Mouse (Mus musculus) hindbrain, embryonic 16.5 days (tissue): ENCODE data around the gene Lsmem1. TPM values are rescaled to one million over a fixed set of nuclear protein-coding genes. Genes with fewer than 3 reads are reported as not detected.

Experiments
- ATAC-seq: fragments of 200-750 bp; cut with Nextera tagmentation; 2 replicates; pipeline ENCODE4 v1.8.0; 2017; ENCODE audit warnings: moderate TSS enrichment, moderate library complexity
- H3K27ac ChIP-seq: fragments of 300-500 bp; sonication (generic); 2 replicates; pipeline ENCODE4 v1.5.1; 2014; ENCODE audit warnings: low read depth, mild to moderate bottlenecking, control low read depth, low read length, moderate library complexity
- H3K27me3 ChIP-seq: fragments of 300-500 bp; sonication (generic); replicated peaks from 2 replicates; pipeline ENCODE4 v1.6.1; 2014; ENCODE audit warnings: low read length; ENCODE audit not compliant: control insufficient read depth, insufficient read depth
- H3K36me3 ChIP-seq: fragments of 300-500 bp; sonication (generic); 2 replicates; pipeline ENCODE4 v1.6.1; 2014; ENCODE audit warnings: mild to moderate bottlenecking, low read length, moderate library complexity, mixed read lengths; ENCODE audit not compliant: control insufficient read depth, insufficient read depth
- H3K4me1 ChIP-seq: fragments of 300-500 bp; sonication (generic); 2 replicates; pipeline ENCODE4 v1.6.1; 2014; ENCODE audit warnings: low read depth, low read length; ENCODE audit not compliant: control insufficient read depth, insufficient read depth
- H3K4me2 ChIP-seq: fragments of 300-500 bp; sonication (generic); 2 replicates; pipeline ENCODE4 v1.6.1; 2014; ENCODE audit warnings: mild to moderate bottlenecking, low read length, control low read depth, moderate library complexity
- H3K4me3 ChIP-seq: fragments of 300-500 bp; sonication (generic); 2 replicates; pipeline ENCODE4 v1.5.1; 2014; ENCODE audit warnings: mild to moderate bottlenecking, low read length, control low read depth, moderate library complexity
- H3K9ac ChIP-seq: fragments of 300-500 bp; sonication (generic); 2 replicates; pipeline ENCODE4 v1.6.1; 2014; ENCODE audit warnings: low read depth, mild to moderate bottlenecking, control low read depth, low read length, moderate library complexity
- H3K9me3 ChIP-seq: fragments of 300-500 bp; sonication (generic); 2 replicates; pipeline ENCODE4 v1.6.1; 2014; ENCODE audit warnings: mild to moderate bottlenecking, low read length, moderate library complexity; ENCODE audit not compliant: control insufficient read depth
- WGBS: fragments of 180-500 bp; shearing (Covaris S2); extraction: QIAGEN DNeasy Blood & Tissue Kit; methylation state at CpG from one replicate; pipeline ENCODE4 v1.1.7; 2014; 5-methylcytosine and 5-hydroxymethylcytosine counted together
- polyA plus RNA-seq: library from polyadenylated mRNA; unstranded; fragments of >200 nt; fragmentation: Nextera tagmentation; extraction: Ambion mirVana; gene quantifications from 2 replicates; pipeline ENCODE4 v1.2.1, GENCODE M21; 2015

Gene Lsmem1
- polyA plus RNA-seq, 1 experiment from 2014 or later: not detected

DNA sequence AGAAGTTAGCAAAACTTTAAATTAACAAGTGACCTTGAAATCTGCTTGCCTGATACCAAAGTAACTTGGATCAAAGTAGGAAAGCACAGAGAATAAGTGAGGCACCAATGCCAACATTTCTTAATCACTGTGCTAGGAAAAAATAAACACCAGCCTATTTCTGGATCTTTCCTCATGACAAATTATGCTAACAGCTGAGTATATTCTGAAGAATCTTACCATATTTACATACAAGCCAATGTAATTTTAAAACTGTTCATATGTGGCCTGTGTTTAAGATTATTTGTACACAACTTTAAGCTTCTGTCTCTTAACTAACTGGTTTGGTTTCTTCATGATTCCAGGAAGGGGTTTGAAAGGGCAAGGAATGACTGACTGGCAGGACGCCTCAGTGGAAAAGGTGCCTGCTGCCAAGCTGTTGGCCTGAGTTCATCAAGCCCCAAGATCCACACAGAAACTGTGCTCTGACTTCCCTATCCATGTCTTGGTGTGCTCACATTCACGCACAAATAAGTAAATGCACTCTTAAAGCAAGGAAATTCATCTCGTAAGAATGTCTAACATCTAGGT lies 20.8 kb upstream of the Lsmem1 start:
- WGBS: 37% methylated on average over 3 of the region's 3 CpGs
- Histone ChIP-seq H3K4me3 (peak overlapping the region; percentile 20; the same call in 1 of the 2 replicates), H3K36me3 (peaks cover 11% of the 10 kb centered on the region; the same call in 1 of the 2 replicates), H3K4me2 (peak overlapping the region; percentile 70), H3K4me1 (peaks cover 19% of the 10 kb centered on the region), H3K9me3 (no peaks in the 10 kb centered on the region), H3K27ac (peak overlapping the region; percentile 29; the same call in 1 of the 2 replicates), H3K27me3 (no peaks in the 10 kb centered on the region), H3K9ac (peak overlapping the region; percentile 27; the same call in 1 of the 2 replicates)
- no peak for ATAC-seq

DNA sequence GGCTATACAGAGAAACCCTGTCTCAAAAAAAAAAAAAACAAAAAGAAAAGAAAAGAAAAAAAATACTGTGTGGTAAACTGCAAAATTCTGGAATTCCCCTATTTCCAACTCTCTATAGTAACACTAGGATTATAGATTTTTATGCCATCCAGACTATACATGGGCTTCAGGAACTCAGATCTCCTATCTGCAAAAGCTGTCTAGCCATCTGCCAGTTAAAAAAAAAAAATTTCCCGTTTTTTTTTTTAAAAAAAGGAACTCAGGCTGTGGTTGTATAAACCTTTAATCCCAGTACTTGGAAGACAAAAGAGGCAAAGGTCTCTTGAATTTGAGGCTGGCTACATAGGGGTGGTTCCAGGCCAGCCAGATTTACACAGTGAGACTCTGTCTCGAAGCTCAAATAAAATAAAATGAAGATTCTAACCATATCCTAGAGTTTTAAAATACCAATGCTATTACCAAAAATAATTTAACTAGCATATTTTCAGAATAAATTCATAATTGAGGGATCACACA lies 19.2 kb upstream of the Lsmem1 start:
- 74% methylated on average over 2 of the region's 2 CpGs for WGBS
- ATAC-seq: no peak
- Histone ChIP-seq H3K27ac (no peak overlapping the region), H3K4me3 (no peak overlapping the region), H3K9ac (no peak overlapping the region), H3K36me3 (peaks cover 21% of the 10 kb centered on the region), H3K4me2 (no peak overlapping the region), H3K9me3 (no peaks in the 10 kb centered on the region), H3K27me3 (no peaks in the 10 kb centered on the region), H3K4me1 (peaks cover 16% of the 10 kb centered on the region)

DNA sequence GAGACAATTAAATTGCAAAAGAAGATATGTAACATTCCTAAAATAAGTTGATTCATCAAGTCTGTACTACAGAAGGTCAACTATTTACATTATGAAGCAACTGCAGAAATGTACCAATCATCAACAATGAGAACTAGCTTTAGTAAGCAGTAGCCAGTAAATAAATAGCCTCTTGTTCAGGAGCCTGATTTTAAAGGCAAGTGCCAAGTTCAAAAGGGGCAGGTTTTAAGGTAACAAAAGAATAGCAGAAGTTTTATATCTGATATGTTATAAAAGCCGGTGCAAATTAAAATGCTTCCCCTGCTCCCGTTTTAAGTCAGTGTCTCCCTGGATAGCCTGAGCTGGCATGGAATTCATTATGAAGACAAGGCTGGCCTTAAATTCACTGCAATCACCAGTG lies 18.5 kb upstream of the Lsmem1 start:
- 87% methylated on average over 2 of the region's 2 CpGs for WGBS
- H3K9ac ChIP-seq: no peak overlapping the region
- no peak for ATAC-seq

DNA sequence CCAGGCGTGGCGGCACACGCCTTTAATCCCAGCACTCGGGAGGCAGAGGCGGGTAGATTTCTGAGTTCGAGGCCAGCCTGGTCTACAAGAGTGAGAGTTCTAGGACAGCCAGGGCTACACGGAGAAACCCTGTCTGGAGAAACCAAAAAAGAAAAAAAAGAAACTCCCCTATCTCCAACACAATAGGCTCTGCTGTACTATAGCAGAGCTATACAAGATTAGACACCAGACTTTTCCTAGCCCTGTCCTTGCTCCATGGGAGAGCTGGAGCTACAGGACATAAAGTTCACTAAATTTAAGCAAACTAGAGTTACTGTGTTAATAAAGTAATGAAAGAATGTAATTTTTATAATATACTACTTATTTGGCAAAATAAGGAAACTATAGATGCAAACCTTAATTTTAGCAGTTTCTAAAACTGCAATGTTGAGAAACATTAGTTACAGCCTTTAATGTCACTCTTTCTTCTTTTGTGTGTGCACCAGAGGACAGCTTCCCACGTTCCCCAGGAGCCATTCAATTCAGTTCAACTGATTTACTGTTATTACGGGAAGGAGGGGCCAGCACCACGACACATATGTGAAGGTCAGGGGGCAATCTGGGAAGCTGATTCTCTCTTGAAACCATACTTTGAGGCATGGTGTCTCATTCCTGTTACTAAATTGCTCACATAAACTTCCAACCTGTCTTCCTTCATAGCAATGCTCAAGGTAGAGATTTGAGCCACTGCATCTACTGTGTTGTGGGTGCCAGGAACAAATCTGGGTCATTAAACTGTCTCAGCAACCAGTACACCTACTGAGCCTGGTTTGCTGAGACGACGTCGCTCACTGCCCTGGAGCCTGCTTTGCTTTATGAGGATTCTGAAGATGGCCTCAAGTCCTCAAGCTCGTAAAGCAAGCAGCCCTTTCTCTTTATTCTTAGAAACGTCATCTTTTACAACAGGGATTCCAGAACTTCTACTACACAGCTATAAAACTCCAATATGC lies 15.9 kb upstream of the Lsmem1 start:
- 89% methylated on average over 15 of the region's 15 CpGs for WGBS
- peaks cover 38% of the 10 kb centered on the region for H3K36me3 ChIP-seq
- no peak overlapping the region for H3K4me3 ChIP-seq
- H3K4me2 ChIP-seq: no peak overlapping the region
- H3K9me3 ChIP-seq: no peaks in the 10 kb centered on the region
- no peak for ATAC-seq
- H3K4me1 ChIP-seq: peaks cover 3% of the 10 kb centered on the region
- H3K27ac ChIP-seq: no peak overlapping the region
- H3K27me3 ChIP-seq: no peaks in the 10 kb centered on the region
- H3K9ac ChIP-seq: no peak overlapping the region

More for the DNA sequence above, 18.5 kb upstream of the Lsmem1 start:
- H3K27ac ChIP-seq: no peak overlapping the region
- no peak overlapping the region for H3K4me2 ChIP-seq
- H3K4me3 ChIP-seq: no peak overlapping the region
- H3K27me3 ChIP-seq: no peaks in the 10 kb centered on the region
- H3K36me3 ChIP-seq: peaks cover 27% of the 10 kb centered on the region
- H3K4me1 ChIP-seq: peaks cover 16% of the 10 kb centered on the region
- H3K9me3 ChIP-seq: no peaks in the 10 kb centered on the region

DNA sequence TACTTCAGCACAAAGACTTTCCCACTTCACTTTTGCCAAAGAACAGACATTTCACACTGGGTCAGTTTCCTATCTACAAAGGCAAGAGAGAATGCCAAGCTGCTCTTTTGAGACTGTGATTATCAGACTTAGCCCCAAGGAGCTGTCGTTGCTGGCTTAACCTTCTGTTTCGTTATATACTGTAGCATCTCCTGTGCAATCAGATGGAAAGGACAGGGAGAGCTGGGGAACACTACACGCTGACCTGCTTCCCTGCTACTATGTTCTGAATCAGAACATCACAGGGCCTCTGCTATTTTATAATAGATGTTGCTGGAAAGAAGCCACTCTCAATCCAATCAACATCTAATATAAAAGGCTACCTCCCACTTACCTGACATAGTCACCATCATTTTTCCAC lies 9.8 kb upstream of the Lsmem1 start:
- Histone ChIP-seq H3K4me1 (no peaks in the 10 kb centered on the region), H3K27me3 (no peaks in the 10 kb centered on the region), H3K27ac (no peak overlapping the region), H3K4me2 (no peak overlapping the region), H3K9me3 (no peaks in the 10 kb centered on the region), H3K36me3 (peaks cover 38% of the 10 kb centered on the region), H3K9ac (no peak overlapping the region), H3K4me3 (no peak overlapping the region)
- no peak for ATAC-seq
- 83% methylated on average over 3 of the region's 3 CpGs for WGBS

DNA sequence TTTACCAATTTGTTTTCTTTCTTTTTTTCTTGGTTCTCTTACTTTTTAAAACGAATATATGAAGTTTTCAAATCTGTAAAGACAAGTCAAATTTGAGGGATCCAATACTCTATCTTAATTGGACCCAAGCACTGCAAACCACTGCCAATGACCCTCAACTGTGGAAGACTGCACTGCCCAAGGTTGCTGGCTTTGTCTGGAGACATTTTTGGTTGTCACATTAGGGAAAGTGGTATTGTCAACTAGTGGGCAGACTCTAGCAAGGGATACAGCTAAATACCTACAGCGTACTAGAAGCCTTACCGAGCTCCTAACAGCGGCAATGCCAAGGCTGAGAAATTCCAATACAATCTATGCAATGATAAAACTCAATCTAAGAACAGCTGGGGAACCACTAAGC lies 8.6 kb upstream of the Lsmem1 start:
- Histone ChIP-seq H3K4me1 (no peaks in the 10 kb centered on the region), H3K27ac (no peak overlapping the region), H3K4me2 (no peak overlapping the region), H3K27me3 (no peaks in the 10 kb centered on the region), H3K36me3 (peaks cover 32% of the 10 kb centered on the region), H3K4me3 (no peak overlapping the region), H3K9ac (no peak overlapping the region), H3K9me3 (no peaks in the 10 kb centered on the region)
- WGBS: 98% methylated on average over 4 of the region's 4 CpGs
- ATAC-seq: no peak

DNA sequence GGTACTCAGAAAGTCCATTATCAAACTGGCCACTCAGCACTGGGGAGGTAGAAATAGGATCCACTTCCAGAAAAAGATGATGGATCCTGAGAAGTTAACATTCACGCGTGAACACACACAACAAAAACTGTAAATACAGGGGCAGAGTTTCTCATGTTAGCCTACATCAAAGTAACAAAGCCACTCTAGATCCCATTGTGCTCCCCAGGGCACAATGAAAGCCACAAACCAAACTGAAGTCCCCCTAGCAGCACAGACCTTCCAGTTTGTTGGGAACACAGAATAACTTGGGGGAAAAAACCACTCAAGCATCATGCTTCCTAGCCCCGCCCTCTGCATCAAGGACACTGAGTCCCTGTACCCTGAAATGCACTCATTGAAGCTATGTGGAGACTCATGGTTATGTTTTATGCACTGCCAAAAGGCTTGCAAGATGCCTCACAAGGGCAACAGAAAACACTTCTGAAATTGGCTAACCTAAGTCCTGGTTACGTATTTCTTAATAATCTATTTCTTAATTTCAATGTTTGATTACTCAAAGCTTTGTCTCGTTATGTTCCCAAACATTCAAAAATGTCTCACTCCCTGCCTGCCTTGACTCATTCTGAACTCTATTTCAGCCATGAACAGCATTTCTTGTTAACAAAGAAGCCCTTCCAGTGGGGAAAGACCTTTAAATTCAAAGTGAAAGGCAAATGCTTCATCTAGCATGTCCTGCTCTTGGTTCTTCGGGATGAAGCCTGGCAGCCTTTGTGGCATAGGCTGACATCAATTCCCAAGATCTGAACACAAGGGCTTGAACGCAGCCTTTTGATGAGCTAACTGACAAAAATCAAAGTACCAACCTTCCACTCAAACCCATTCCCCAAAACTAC lies 3.1 kb upstream of the Lsmem1 start:
- H3K36me3 ChIP-seq: peaks cover 26% of the 10 kb centered on the region
- no peak overlapping the region for H3K4me2 ChIP-seq
- no peak overlapping the region for H3K9ac ChIP-seq
- no peak overlapping the region for H3K4me3 ChIP-seq
- WGBS: 93% methylated on average over 7 of the region's 7 CpGs
- H3K9me3 ChIP-seq: no peaks in the 10 kb centered on the region
- ATAC-seq: no peak
- H3K4me1 ChIP-seq: no peaks in the 10 kb centered on the region
- H3K27me3 ChIP-seq: no peaks in the 10 kb centered on the region
- H3K27ac ChIP-seq: no peak overlapping the region

DNA sequence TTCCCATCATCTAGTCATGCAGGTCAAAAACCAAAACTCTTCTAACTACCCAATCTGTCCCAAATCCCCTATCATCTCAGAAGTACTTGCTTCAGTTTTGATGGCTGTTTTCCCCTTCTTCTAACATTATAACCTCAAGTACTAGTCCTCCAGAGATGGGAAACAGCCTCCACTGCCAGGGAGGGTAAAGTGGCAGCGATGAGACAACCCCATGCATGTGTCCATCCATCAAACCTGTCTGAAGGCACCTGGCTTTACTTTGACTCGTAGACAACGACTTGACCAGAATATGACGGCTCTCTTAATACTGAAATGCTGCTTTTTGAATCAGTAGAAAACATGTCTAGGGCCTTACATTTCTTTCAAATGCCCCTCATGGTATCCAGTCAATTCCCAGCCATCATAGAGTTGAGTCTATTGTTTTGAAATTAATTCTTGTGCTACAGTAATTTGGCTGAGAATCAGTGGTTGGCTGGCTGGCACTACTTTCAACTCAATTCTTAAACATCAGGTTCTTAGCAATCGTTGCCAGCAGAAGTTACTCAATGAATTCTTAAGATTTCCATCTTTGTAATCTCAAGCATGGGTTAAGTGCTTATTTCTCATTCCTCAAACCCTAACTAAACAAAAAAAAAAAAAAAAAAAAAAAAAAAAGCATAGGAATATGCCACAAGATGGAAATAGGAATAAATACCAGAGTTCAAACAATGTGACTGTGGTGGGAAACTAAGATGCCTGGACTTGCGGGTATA lies 1.4 kb upstream of the Lsmem1 start:
- Histone ChIP-seq H3K4me3 (no peak overlapping the region), H3K4me1 (no peaks in the 10 kb centered on the region), H3K27ac (no peak overlapping the region), H3K4me2 (no peak overlapping the region), H3K27me3 (no peaks in the 10 kb centered on the region), H3K36me3 (peaks cover 20% of the 10 kb centered on the region), H3K9ac (no peak overlapping the region), H3K9me3 (no peaks in the 10 kb centered on the region)
- no peak for ATAC-seq
- 90% methylated on average over 6 of the region's 6 CpGs for WGBS
